Mouse (Mus musculus) right cerebral cortex, adult 18-20 months (tissue): ENCODE results near the gene Olfr1130.
"Not testable (repeated sequence)": the region's sequence is repeated elsewhere in the genome, so short reads cannot be mapped to it uniquely, and the experiment has no call there.

ENCODE experiments used
- DNase-seq: peaks from one replicate; pipeline ENCODE4 v3.0.0; 2022; ENCODE audit warnings: mixed read lengths

The Olfr1130 gene

GRCm38 (mm10) chr2:87605912-87606311 lies at the start of gene Olfr1130:
Gene Olfr1130 (plus strand): TSS chr2:87606212.
- DNase-seq = not testable (repeated sequence)

DNA sequence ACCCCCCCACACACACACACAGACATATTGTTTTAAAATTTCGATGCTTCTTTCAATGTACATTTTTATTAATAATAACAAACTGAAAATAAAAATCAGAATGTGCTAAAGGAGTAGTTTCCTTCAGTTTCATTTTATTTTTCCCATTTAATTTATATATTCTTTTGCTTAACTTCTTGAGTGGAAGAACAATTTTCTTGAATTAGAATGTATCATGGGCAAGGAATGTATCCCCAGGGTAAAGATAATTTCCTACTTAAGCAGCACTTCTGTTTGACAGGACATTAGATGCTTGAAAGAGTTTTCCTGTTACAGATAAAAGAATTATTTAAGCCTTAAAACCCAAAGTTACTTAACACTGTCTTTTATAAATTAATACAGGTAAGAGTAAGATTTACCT lies 32.4 kb upstream of the Olfr1130 start, which contains the start of gene Olfr1129:
TSS of gene Olfr1129 (plus strand) at position 301 of the 400 bp plus-strand sequence.
- not testable (repeated sequence) for DNase-seq

DNA sequence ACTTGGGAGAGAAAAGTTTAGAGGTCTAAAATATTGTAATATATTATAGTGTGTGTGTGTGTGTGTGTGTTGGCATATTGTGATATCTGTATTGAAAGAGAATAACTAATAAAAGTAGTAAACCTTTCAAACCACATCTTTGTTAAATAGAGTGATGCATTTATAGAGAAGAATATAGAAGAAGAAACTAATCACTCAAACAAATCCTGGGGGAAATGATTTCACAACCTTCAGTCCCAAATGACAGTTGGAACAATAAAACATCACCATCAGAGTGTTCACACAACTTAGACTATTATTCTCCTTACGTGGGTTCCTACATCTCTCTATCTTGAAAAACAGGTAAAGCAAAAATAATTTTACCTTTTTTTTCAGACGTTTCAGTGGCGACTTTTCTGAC lies 20.8 kb downstream of the Olfr1130 start, which contains the start of gene Olfr1131:
TSS of gene Olfr1131 (plus strand) at position 301 of the 400 bp plus-strand sequence.
- no peak for DNase-seq

GRCm38 (mm10) chr2:87637435-87637834 lies 31.4 kb downstream of the Olfr1130 start, which contains the start of gene Olfr1132:
Gene Olfr1132 (minus strand): TSS chr2:87637535.
- no peak for DNase-seq

- DNase-seq = no peak
These were observed 36.4 kb downstream of the Olfr1130 start for GRCm38 (mm10) chr2:87642441-87642840.

- DNase-seq = no peak
These were observed 41.3 kb downstream of the Olfr1130 start, which contains the start of gene Olfr1133 for GRCm38 (mm10) chr2:87647274-87647673. Gene Olfr1133 (minus strand): TSS chr2:87647374.

GRCm38 (mm10) chr2:87658360-87658759 lies 52.3 kb downstream of the Olfr1130 start, which contains the start of gene Olfr1134:
Gene Olfr1134 (minus strand): TSS chr2:87658460.
- no peak for DNase-seq
